Mouse (Mus musculus): ENCODE results near the gene Med25.

GRCm38 (mm10) chr7:44850789-44851624 is 41.5 kb downstream of the Med25 start:
- TF ChIP-seq POLR2A (IDR thresholded peaks at IDR 0.05; ENCODE audit: insufficient read length, low read depth), result no peak
- no peak for TF ChIP-seq POLR2AphosphoS2 (IDR thresholded peaks at IDR 0.05; ENCODE audit: insufficient read length, low read depth)
- no peak for TF ChIP-seq TCF12 (IDR thresholded peaks at IDR 0.05; ENCODE audit: insufficient read depth, poor library complexity, severe bottlenecking)
